In genomic region chr7:97719078-97719477, GRCm38 (mm10) we compare ENCODE assay signal across 25 mouse cellular contexts. TPM values are rescaled to one million over a fixed set of nuclear protein-coding genes. Genes with fewer than 3 reads are reported as not detected.
DNase-seq lines count a peak whose midpoint lies in the region; ATAC-seq and TF ChIP-seq lines count a peak whose summit lies in the region.
"Had no signal": no experiment of that assay in that cellular context is flagged by ENCODE, and none has a peak within 500 bp of the region (broad histone marks: within the 10 kb centered on the region; RNA-seq: fewer than 3 reads in every experiment).

No protein-coding gene starts in this region.

- intact Hi-C loops in left cerebral cortex, adult 2 months (cut with DNase I), result no loop called here
- intact Hi-C loops in left cerebral cortex, postnatal 10 days (cut with DNase I), result no loop called here

- no peak for TF ChIP-seq CTCF in left cerebral cortex, adult 2 months (IDR thresholded peaks at IDR 0.05)
- no peak for TF ChIP-seq CTCF in E14TG2a.4 (conservative IDR thresholded peaks at IDR 0.05; ENCODE audit: low read length)

- peak overlapping the region; percentile 38; the same call in 1 of the 2 replicates for H3K27ac ChIP-seq in left cerebral cortex, adult 2 months
- H3K27ac ChIP-seq in midbrain, embryonic 10.5 days (replicated peaks), result no peak overlapping the region
- no peak overlapping the region for H3K27ac ChIP-seq in forebrain, embryonic 15.5 days (replicated peaks)
- H3K27ac ChIP-seq: embryonic facial prominence, embryonic 13.5 days; forebrain, embryonic 12.5 days; heart, adult 2 months; heart, embryonic 15.5 days; hindbrain, embryonic 14.5 days had no signal

- H3K4me2 ChIP-seq in forebrain, embryonic 15.5 days (replicated peaks), result no peak overlapping the region
- H3K4me2 ChIP-seq: embryonic facial prominence, embryonic 13.5 days; forebrain, embryonic 12.5 days; heart, embryonic 11.5 days; heart, embryonic 15.5 days; hindbrain, embryonic 14.5 days had no signal

- H3K36me3 ChIP-seq in E14TG2a.4 (ENCODE audit: insufficient read depth, low read length), result peaks cover 79% of the 10 kb centered on the region
- peaks cover 83% of the 10 kb centered on the region for H3K36me3 ChIP-seq in midbrain, embryonic 10.5 days
- peaks cover 53% of the 10 kb centered on the region for H3K36me3 ChIP-seq in forebrain, embryonic 15.5 days

- H3K4me1 ChIP-seq in E14TG2a.4 (replicated peaks; ENCODE audit: low read depth, low read length), result peaks cover 59% of the 10 kb centered on the region
- no peaks in the 10 kb centered on the region for H3K4me1 ChIP-seq in midbrain, embryonic 10.5 days
- peaks cover 7% of the 10 kb centered on the region for H3K4me1 ChIP-seq in forebrain, embryonic 15.5 days
- H3K4me1 ChIP-seq: embryonic facial prominence, embryonic 13.5 days; forebrain, embryonic 12.5 days; heart, embryonic 15.5 days had no signal

- no peak overlapping the region for H3K4me3 ChIP-seq in left cerebral cortex, adult 2 months
- H3K4me3 ChIP-seq in E14TG2a.4 (replicated peaks; ENCODE audit: low read length), result peak overlapping the region; percentile 30; the same call in 1 of the 2 replicates
- H3K4me3 ChIP-seq in midbrain, embryonic 10.5 days, result no peak overlapping the region
- H3K4me3 ChIP-seq in forebrain, embryonic 15.5 days, result no peak overlapping the region
- H3K4me3 ChIP-seq: embryonic facial prominence, embryonic 13.5 days; forebrain, embryonic 12.5 days; heart, adult 2 months; heart, embryonic 15.5 days had no signal

- no peak for DNase-seq in frontal cortex, postnatal 10 days (ENCODE audit: low spot score in 2 of 2)
- peak in 1 of 2 experiments; percentile 49 for DNase-seq in left cerebral cortex, adult 2 months (ENCODE audit: extremely low spot score in 1 of 2, low spot score in 2 of 2)
- DNase-seq in left cerebral cortex, postnatal 10 days (ENCODE audit: extremely low spot score in 1 of 2, low spot score in 2 of 2), result no peak
- DNase-seq in R1 (ENCODE audit: low read depth, low spot score), result peak; percentile 96
- no peak for DNase-seq in midbrain, embryonic 10.5 days (ENCODE audit: low spot score)
- DNase-seq: adrenal gland, postnatal 14 days; B cell, adult 2 months; cerebellum, adult 18-20 months; cerebellum, adult 9-11 months; cerebellum, postnatal 36 days; forebrain, postnatal 0 days; gastrocnemius, postnatal 14 days; heart, adult 2 months; heart, postnatal 14 days had no signal

- H3K27me3 ChIP-seq in E14TG2a.4 (ENCODE audit: insufficient read depth, low read length), result no peaks in the 10 kb centered on the region
- H3K27me3 ChIP-seq in midbrain, embryonic 10.5 days (ENCODE audit: low read depth, poor library complexity, severe bottlenecking), result no peaks in the 10 kb centered on the region
- H3K27me3 ChIP-seq in forebrain, embryonic 15.5 days, result no peaks in the 10 kb centered on the region
- H3K27me3 ChIP-seq: embryonic facial prominence, embryonic 13.5 days; forebrain, embryonic 12.5 days; heart, embryonic 15.5 days had no signal

- H3K9me3 ChIP-seq in E14TG2a.4 (ENCODE audit: low read length), result no peaks in the 10 kb centered on the region
- no peaks in the 10 kb centered on the region for H3K9me3 ChIP-seq in midbrain, embryonic 10.5 days (replicated peaks)
- no peaks in the 10 kb centered on the region for H3K9me3 ChIP-seq in forebrain, embryonic 15.5 days
- H3K9me3 ChIP-seq: forebrain, embryonic 12.5 days; G1E; heart, embryonic 15.5 days had no signal

- H3K9ac ChIP-seq in forebrain, embryonic 15.5 days (replicated peaks), result no peak overlapping the region
- H3K9ac ChIP-seq: embryonic facial prominence, embryonic 13.5 days; forebrain, embryonic 12.5 days; forebrain, postnatal 0 days; heart, embryonic 15.5 days; hindbrain, embryonic 14.5 days had no signal

- peak; percentile 84 for ATAC-seq in frontal cortex, adult (ENCODE audit: low TSS enrichment)
- ATAC-seq in forebrain, embryonic 15.5 days (replicated peaks), result no peak
- ATAC-seq: activated CD4-positive, CD25-positive, alpha-beta regulatory T cell, adult 4 months; CD4-positive, CD25-positive, alpha-beta regulatory T cell, adult 4 months; forebrain, postnatal 0 days had no signal

- 75% methylated on average over 5 of the region's 5 CpGs for WGBS in midbrain, embryonic 10.5 days
- WGBS in forebrain, embryonic 15.5 days, result 79% methylated on average over 5 of the region's 5 CpGs

RNA-seq across cellular contexts. Expression of gene Aqp11, which starts 19.0 kb away (rescaled TPM):
- total RNA-seq in left cerebral cortex, adult 2 months (2021), result 10 to 100 TPM; 22.3 to 23.6 TPM
- 10 to 100 TPM; 22.4 to 24.4 TPM for total RNA-seq in left cerebral cortex, postnatal 10 days (2021)
- polyA plus RNA-seq in midbrain, embryonic 10.5 days (2016; fragmentation: Nextera tagmentation; extraction: Ambion mirVana), result 5.3 and 5.7 TPM in 2 replicates
- 7.6 and 9.7 TPM in 2 replicates for polyA plus RNA-seq in forebrain, embryonic 15.5 days (2015; fragmentation: Nextera tagmentation; extraction: Ambion mirVana)

RNA-seq across cellular contexts. Expression of gene Clns1a, which starts 22.6 kb away (rescaled TPM):
- 10 to 100 TPM; 82.2 to 84.6 TPM for total RNA-seq in left cerebral cortex, adult 2 months (2021)
- total RNA-seq in left cerebral cortex, postnatal 10 days (2021), result 10 to 100 TPM; 72.0 to 78.5 TPM
- 262 and 299 TPM in 2 replicates for polyA plus RNA-seq in midbrain, embryonic 10.5 days (2016; fragmentation: Nextera tagmentation; extraction: Ambion mirVana)
- polyA plus RNA-seq in forebrain, embryonic 15.5 days (2015; fragmentation: Nextera tagmentation; extraction: Ambion mirVana), result 203 and 204 TPM in 2 replicates
